In the genomic region with DNA sequence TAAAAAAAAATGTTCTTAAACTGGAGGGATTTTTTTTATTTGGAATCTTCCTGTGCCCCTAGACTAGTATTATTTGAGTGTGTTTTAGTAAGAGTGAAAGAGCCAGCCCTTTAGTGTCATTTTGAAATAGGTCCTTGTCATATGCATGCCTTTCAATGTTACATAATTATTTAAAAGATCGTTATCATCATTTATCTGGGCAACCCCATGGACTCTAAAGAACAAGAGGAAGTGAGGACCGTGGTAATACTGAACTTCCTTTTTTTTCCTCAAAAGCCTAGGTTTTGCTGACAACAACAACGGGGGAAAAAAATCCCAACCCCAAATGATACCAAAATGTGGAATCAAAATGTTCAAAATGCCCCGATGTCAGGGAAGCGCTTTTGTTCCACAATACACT, we compare ENCODE assay signal across 27 mouse cellular contexts. TPM values are rescaled to one million over a fixed set of nuclear protein-coding genes. Genes with fewer than 3 reads are reported as not detected.
"Had no signal": no experiment of that assay in that cellular context is flagged by ENCODE, and none has a peak within 500 bp of the region (broad histone marks: within the 10 kb centered on the region; RNA-seq: fewer than 3 reads in every experiment).

No protein-coding gene starts in this region.

- H3K27ac ChIP-seq: kidney, embryonic 15.5 days; liver, embryonic 15.5 days; lung, embryonic 15.5 days; macrophage; stomach, postnatal 0 days had no signal

- DNase-seq: kidney, adult 11 months; kidney, adult 8-10 months; kidney, postnatal 10 days; kidney, postnatal 36 days; lung, adult 18-20 months; lung, postnatal 14 days; midbrain, embryonic 14.5 days; thymus, adult 2 months; thymus, postnatal 14 days had no signal

- H3K36me3 ChIP-seq: kidney, embryonic 15.5 days; liver, embryonic 15.5 days; lung, embryonic 15.5 days had no signal

- H3K27me3 ChIP-seq: kidney, embryonic 15.5 days; liver, embryonic 15.5 days; lung, embryonic 15.5 days had no signal

- H3K4me3 ChIP-seq: kidney, embryonic 15.5 days; liver, embryonic 15.5 days; lung, embryonic 15.5 days had no signal

- H3K4me1 ChIP-seq: kidney, embryonic 15.5 days; liver, embryonic 15.5 days; lung, embryonic 15.5 days had no signal

- H3K9ac ChIP-seq: kidney, embryonic 15.5 days; liver, embryonic 15.5 days; lung, embryonic 15.5 days had no signal

- H3K9me3 ChIP-seq: kidney, embryonic 15.5 days; liver, embryonic 15.5 days; lung, embryonic 15.5 days had no signal

- H3K4me2 ChIP-seq: kidney, embryonic 15.5 days; liver, embryonic 11.5 days; liver, embryonic 15.5 days; lung, embryonic 15.5 days; midbrain, embryonic 11.5 days had no signal

RNA-seq across cellular contexts. Expression of a gene that starts 22.0 kb away (rescaled TPM):
- total RNA-seq: layer of hippocampus, adult 18-20 months; layer of hippocampus, postnatal 25 days; left cerebral cortex, adult 18-20 months; left cerebral cortex, postnatal 10 days; left cerebral cortex, postnatal 36 days; megakaryocyte-erythroid progenitor cell, adult 5-6 weeks; midbrain, postnatal 0 days had no signal
- polyA plus RNA-seq: kidney, embryonic 15.5 days; liver, embryonic 11.5 days; liver, embryonic 15.5 days; lung, embryonic 15.5 days; midbrain, embryonic 11.5 days; midbrain, postnatal 0 days; neural tube, embryonic 11.5 days; neural tube, embryonic 14.5 days; small intestine, adult 2 months; stomach, embryonic 14.5 days; stomach, postnatal 0 days had no signal
